In the genomic region with DNA sequence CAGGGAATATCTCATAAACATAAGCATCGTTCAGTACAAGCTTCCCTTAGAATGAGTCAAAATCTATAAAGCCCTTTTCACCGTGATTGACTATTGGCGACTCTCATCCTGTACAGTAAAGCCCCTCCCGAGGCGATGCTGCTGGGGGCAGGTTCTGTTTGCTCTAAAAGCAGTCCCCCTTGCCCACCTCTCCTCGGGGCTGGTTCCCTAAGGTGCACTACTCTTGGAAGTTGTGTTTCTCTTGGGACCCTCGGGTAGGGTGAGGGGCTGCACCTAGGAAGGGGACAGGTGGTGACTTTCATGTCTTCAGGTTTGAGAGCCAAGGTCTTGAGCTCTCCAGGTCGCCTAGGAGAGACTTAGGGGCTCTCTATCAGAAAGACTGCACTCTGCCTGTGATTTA, we compare ENCODE assay signal across 21 mouse cellular contexts. TPM values are rescaled to one million over a fixed set of nuclear protein-coding genes. Genes with fewer than 3 reads are reported as not detected.
DNase-seq lines count a peak whose midpoint lies in the region; ATAC-seq and TF ChIP-seq lines count a peak whose summit lies in the region.
"Had no signal": no experiment of that assay in that cellular context is flagged by ENCODE, and none has a peak within 500 bp of the region (broad histone marks: within the 10 kb centered on the region; RNA-seq: fewer than 3 reads in every experiment).

No protein-coding gene starts in this region.

- no peak overlapping the region for H3K4me3 ChIP-seq in hindbrain, embryonic 10.5 days
- H3K4me3 ChIP-seq in hindbrain, embryonic 12.5 days, result no peak overlapping the region
- no peak overlapping the region for H3K4me3 ChIP-seq in kidney, embryonic 15.5 days (replicated peaks)
- H3K4me3 ChIP-seq in myocyte, result no peak overlapping the region
- H3K4me3 ChIP-seq: embryonic facial prominence, embryonic 10.5 days; embryonic facial prominence, embryonic 13.5 days; erythroblast, embryonic 14.5 days; forebrain, embryonic 12.5 days; forebrain, embryonic 15.5 days; heart, embryonic 15.5 days had no signal

- H3ac ChIP-seq in myocyte (ENCODE audit: control insufficient read depth, insufficient read length), result no peak overlapping the region

- no peaks in the 10 kb centered on the region for H3K9me3 ChIP-seq in hindbrain, embryonic 10.5 days
- no peaks in the 10 kb centered on the region for H3K9me3 ChIP-seq in hindbrain, embryonic 12.5 days (replicated peaks)
- no peaks in the 10 kb centered on the region for H3K9me3 ChIP-seq in kidney, embryonic 15.5 days (replicated peaks)
- H3K9me3 ChIP-seq: embryonic facial prominence, embryonic 10.5 days; embryonic facial prominence, embryonic 13.5 days; forebrain, embryonic 12.5 days; forebrain, embryonic 15.5 days; heart, embryonic 15.5 days had no signal

- TF ChIP-seq POLR2A in myocyte (IDR thresholded peaks at IDR 0.05; ENCODE audit: insufficient read length, low read depth), result no peak

- 0 out of 2 replicates have a peak overlapping the region, but pooled peaks have one; percentile 6 for H3K27ac ChIP-seq in hindbrain, embryonic 10.5 days
- no peak overlapping the region for H3K27ac ChIP-seq in hindbrain, embryonic 12.5 days
- H3K27ac ChIP-seq in kidney, embryonic 15.5 days, result 0 out of 2 replicates have a peak overlapping the region, but pooled peaks have one; percentile 2
- H3K27ac ChIP-seq: embryonic facial prominence, embryonic 10.5 days; embryonic facial prominence, embryonic 13.5 days; forebrain, embryonic 12.5 days; forebrain, embryonic 15.5 days; heart, embryonic 15.5 days; hindbrain, embryonic 14.5 days had no signal

- WGBS in hindbrain, embryonic 10.5 days, result 75% methylated on average over 8 of the region's 8 CpGs
- WGBS in hindbrain, embryonic 12.5 days, result 76% methylated on average over 8 of the region's 8 CpGs
- WGBS in kidney, embryonic 15.5 days, result 68% methylated on average over 8 of the region's 8 CpGs

- ATAC-seq in hindbrain, embryonic 12.5 days (ENCODE audit: low FRiP score), result no peak
- no peak for ATAC-seq in kidney, embryonic 15.5 days (replicated peaks; ENCODE audit: low FRiP score)
- ATAC-seq: CD4-positive, CD25-positive, alpha-beta regulatory T cell, adult 4 months; forebrain, embryonic 15.5 days had no signal

- DNase-seq in hindbrain, embryonic 10.5 days (ENCODE audit: low spot score), result no peak
- DNase-seq in kidney, adult 9 months, result no peak
- DNase-seq in testis, postnatal 10 days (ENCODE audit: low spot score), result peak; percentile 38
- DNase-seq: adrenal gland, postnatal 25 days; cerebellum, adult 11-12 months; cerebellum, adult 8-10 months; cerebellum, postnatal 36 days; embryo, embryonic 11 days; gastrocnemius, postnatal 25 days had no signal

- no peak overlapping the region for H3K9ac ChIP-seq in hindbrain, embryonic 12.5 days
- H3K9ac ChIP-seq in kidney, embryonic 15.5 days, result no peak overlapping the region
- H3K9ac ChIP-seq: embryonic facial prominence, embryonic 13.5 days; forebrain, embryonic 12.5 days; forebrain, embryonic 15.5 days; heart, embryonic 15.5 days; hindbrain, embryonic 14.5 days had no signal

- peaks cover 97% of the 10 kb centered on the region for H3K79me2 ChIP-seq in myocyte (ENCODE audit: control insufficient read depth, insufficient read depth)

- peaks cover 92% of the 10 kb centered on the region for H3K4me1 ChIP-seq in hindbrain, embryonic 10.5 days (replicated peaks)
- peaks cover 64% of the 10 kb centered on the region for H3K4me1 ChIP-seq in hindbrain, embryonic 12.5 days
- H3K4me1 ChIP-seq in kidney, embryonic 15.5 days, result peaks cover 54% of the 10 kb centered on the region

- no peak overlapping the region for H3K4me2 ChIP-seq in hindbrain, embryonic 12.5 days (replicated peaks)
- 0 out of 2 replicates have a peak overlapping the region, but pooled peaks have one; percentile 0 for H3K4me2 ChIP-seq in kidney, embryonic 15.5 days
- peak overlapping the region; percentile 68 for H3K4me2 ChIP-seq in myocyte (ENCODE audit: low read depth)
- H3K4me2 ChIP-seq: embryonic facial prominence, embryonic 13.5 days; forebrain, embryonic 12.5 days; forebrain, embryonic 15.5 days; heart, embryonic 11.5 days; heart, embryonic 15.5 days; hindbrain, embryonic 14.5 days had no signal

- H3K36me3 ChIP-seq in hindbrain, embryonic 10.5 days, result peaks cover 11% of the 10 kb centered on the region
- no peaks in the 10 kb centered on the region for H3K36me3 ChIP-seq in hindbrain, embryonic 12.5 days
- 0 out of 2 replicates have a peak, but pooled peaks cover 2% of the 10 kb centered on the region for H3K36me3 ChIP-seq in kidney, embryonic 15.5 days
- H3K36me3 ChIP-seq in myocyte (ENCODE audit: control insufficient read depth, insufficient read depth), result no peaks in the 10 kb centered on the region
- H3K36me3 ChIP-seq: embryonic facial prominence, embryonic 13.5 days; forebrain, embryonic 15.5 days; heart, embryonic 15.5 days had no signal

- H3K27me3 ChIP-seq in hindbrain, embryonic 10.5 days (ENCODE audit: insufficient read depth, poor library complexity, severe bottlenecking), result no peaks in the 10 kb centered on the region
- H3K27me3 ChIP-seq in hindbrain, embryonic 12.5 days, result no peaks in the 10 kb centered on the region
- H3K27me3 ChIP-seq in kidney, embryonic 15.5 days, result no peaks in the 10 kb centered on the region
- no peaks in the 10 kb centered on the region for H3K27me3 ChIP-seq in myocyte (ENCODE audit: control insufficient read depth, insufficient read depth, insufficient read length)
- H3K27me3 ChIP-seq: embryonic facial prominence, embryonic 13.5 days; forebrain, embryonic 12.5 days; forebrain, embryonic 15.5 days; heart, embryonic 15.5 days had no signal

TF ChIP-seq in myocyte, 11 proteins besides CTCF, POLR2A, EP300 and RAD21:
- TF ChIP-seq MYOD1 (IDR thresholded peaks at IDR 0.05; ENCODE audit: control insufficient read depth in 1 of 3, insufficient read length in 2 of 3, low read depth in 2 of 3), result no peak
- no peak for TF ChIP-seq TCF3 (IDR thresholded peaks at IDR 0.05; ENCODE audit: insufficient read length, low read depth)
- TF ChIP-seq TCF12 (IDR thresholded peaks at IDR 0.05; ENCODE audit: insufficient read depth, poor library complexity, severe bottlenecking), result no peak
- TF ChIP-seq POLR2AphosphoS2 (IDR thresholded peaks at IDR 0.05; ENCODE audit: insufficient read length, low read depth), result no peak
- TF ChIP-seq REST (IDR thresholded peaks at IDR 0.05; ENCODE audit: insufficient read depth, insufficient read length), result no peak
- TF ChIP-seq MYOG (IDR thresholded peaks at IDR 0.05; ENCODE audit: control insufficient read depth in 1 of 3, insufficient read depth in 1 of 3, insufficient read length in 2 of 3, low read depth in 2 of 3), result no peak
- no peak for TF ChIP-seq MAX (IDR thresholded peaks at IDR 0.05; ENCODE audit: low read depth)
- TF ChIP-seq USF1 (IDR thresholded peaks at IDR 0.05; ENCODE audit: low read depth), result no peak
- TF ChIP-seq SRF (IDR thresholded peaks at IDR 0.05; ENCODE audit: control insufficient read depth, insufficient read length, low read depth), result no peak
- no peak for TF ChIP-seq CEBPB (IDR thresholded peaks at IDR 0.05; ENCODE audit: insufficient read depth, poor library complexity, severe bottlenecking)
- no peak for TF ChIP-seq E2F4 (IDR thresholded peaks at IDR 0.05; ENCODE audit: insufficient read depth)
TF ChIP-seq in myocyte: peak in this region for 0.

RNA-seq across cellular contexts. Expression of a gene that starts 10.2 kb away (rescaled TPM):
- polyA plus RNA-seq in hindbrain, embryonic 10.5 days (2016; fragmentation: Nextera tagmentation; extraction: Ambion mirVana), result 25.3 and 27.2 TPM in 2 replicates
- 28.0 and 31.4 TPM in 2 replicates for polyA plus RNA-seq in hindbrain, embryonic 12.5 days (2016; fragmentation: Nextera tagmentation; extraction: Ambion mirVana)
- 25.4 and 28.7 TPM in 2 replicates for polyA plus RNA-seq in kidney, embryonic 15.5 days (2015; fragmentation: Nextera tagmentation; extraction: Ambion mirVana)
- polyA plus RNA-seq in myocyte (2012; fragmentation: generic; extraction: Trizol), result 23.2 TPM
- polyA plus RNA-seq: erythroblast, embryonic 14.5 days had no signal
